Mouse (Mus musculus) megakaryocyte, embryonic 14.5 days (primary cell): Measurements from ENCODE around the gene Rlbp1. TPM values are rescaled to one million over a fixed set of nuclear protein-coding genes. Genes with fewer than 3 reads are reported as not detected.

ENCODE experiments used
- H3K27me3 ChIP-seq: replicated peaks from 2 replicates; pipeline ENCODE3; 2012; ENCODE audit warnings: inconsistent platforms
- H3K36me3 ChIP-seq: replicated peaks from 2 replicates; pipeline ENCODE3; 2012; ENCODE audit warnings: low read length, inconsistent platforms, mixed read lengths
- H3K4me1 ChIP-seq: 2 replicates; pipeline ENCODE4 v1.6.1; 2012; ENCODE audit warnings: inconsistent platforms
- H3K4me3 ChIP-seq: replicated peaks from 2 replicates; pipeline ENCODE3; 2012; ENCODE audit warnings: moderate library complexity, mild to moderate bottlenecking, inconsistent platforms
- H3K9me3 ChIP-seq: 2 replicates; pipeline ENCODE4 v1.6.1; 2012; ENCODE audit warnings: inconsistent platforms
- FLI1 ChIP-seq: IDR thresholded peaks from 2 replicates; pipeline ENCODE4 v1.6.1; 2012; ENCODE audit warnings: low read length, inconsistent platforms, mixed read lengths
- GATA1 ChIP-seq: IDR thresholded peaks from 3 replicates; pipeline ENCODE4 v1.6.1; 2012; ENCODE audit warnings: mixed read lengths, low read length, inconsistent platforms, borderline replicate concordance
- polyA plus RNA-seq: library from polyadenylated mRNA; stranded (reverse); fragments of >175 nt; gene quantifications from 2 replicates; pipeline ENCODE4 v1.2.3, GENCODE M21; 2012; ENCODE audit warnings: low replicate concordance; ENCODE audit not compliant: insufficient read depth

Gene Rlbp1
- polyA plus RNA-seq, 1 experiment: not detected

GRCm38 (mm10) chr7:79387991-79388390, 1.1 kb upstream of the Rlbp1 start:
- TF ChIP-seq FLI1 (no peak), GATA1 (no peak)
- H3K36me3 ChIP-seq: no peaks in the 10 kb centered on the region
- H3K4me3 ChIP-seq: no peak overlapping the region
- no peaks in the 10 kb centered on the region for H3K9me3 ChIP-seq
- peaks cover 34% of the 10 kb centered on the region for H3K27me3 ChIP-seq
- peaks cover 38% of the 10 kb centered on the region for H3K4me1 ChIP-seq

GRCm38 (mm10) chr7:79387140-79387539, 292 bp upstream of the Rlbp1 start:
- no peak overlapping the region for H3K4me3 ChIP-seq
- no peaks in the 10 kb centered on the region for H3K36me3 ChIP-seq
- no peak for TF ChIP-seq FLI1
- TF ChIP-seq GATA1: no peak
- H3K9me3 ChIP-seq: peaks cover 4% of the 10 kb centered on the region; the same call in 1 of the 2 replicates
- H3K4me1 ChIP-seq: peaks cover 29% of the 10 kb centered on the region
- peaks cover 38% of the 10 kb centered on the region for H3K27me3 ChIP-seq

DNA sequence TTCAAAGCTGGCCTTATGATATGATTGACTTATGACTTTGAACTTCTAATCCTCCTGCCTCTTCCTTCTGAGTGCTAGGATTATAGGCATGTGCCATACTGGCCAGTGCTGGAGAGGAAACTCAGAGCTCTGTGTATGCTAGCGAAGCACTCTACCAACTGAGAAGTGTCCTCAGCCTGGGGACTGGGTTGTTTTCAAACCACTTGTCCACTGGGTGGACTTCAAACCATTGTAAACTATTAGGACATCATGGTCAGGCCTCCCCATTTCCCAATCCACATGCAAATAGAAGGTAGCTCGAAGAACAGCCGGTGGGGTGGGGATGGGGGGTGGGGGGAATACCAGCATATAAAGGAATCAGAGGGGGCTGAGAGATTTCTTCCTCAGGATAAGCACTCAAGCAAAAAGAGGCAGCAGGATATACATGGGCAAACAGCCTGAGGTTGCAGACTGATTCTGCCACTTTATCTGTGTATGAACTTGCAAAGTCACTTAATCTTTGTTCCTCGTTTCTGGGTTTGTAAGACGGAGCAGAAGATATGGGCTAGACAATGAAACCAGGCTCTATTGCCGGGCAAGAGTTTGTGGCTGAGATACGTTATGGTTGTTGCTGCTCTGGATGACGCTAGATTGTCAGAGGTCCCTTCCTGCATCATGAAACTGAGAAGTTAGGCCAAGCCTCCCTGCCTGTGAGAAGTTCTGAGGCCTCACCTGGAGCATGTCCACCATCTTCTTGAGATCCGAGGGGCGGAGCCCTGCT, 10.2 kb downstream of the Rlbp1 start:
- Histone ChIP-seq H3K36me3 (no peaks in the 10 kb centered on the region), H3K4me1 (peaks cover 53% of the 10 kb centered on the region), H3K27me3 (peaks cover 56% of the 10 kb centered on the region), H3K4me3 (no peak overlapping the region), H3K9me3 (no peaks in the 10 kb centered on the region)
- TF ChIP-seq FLI1 (no peak), GATA1 (no peak)

DNA sequence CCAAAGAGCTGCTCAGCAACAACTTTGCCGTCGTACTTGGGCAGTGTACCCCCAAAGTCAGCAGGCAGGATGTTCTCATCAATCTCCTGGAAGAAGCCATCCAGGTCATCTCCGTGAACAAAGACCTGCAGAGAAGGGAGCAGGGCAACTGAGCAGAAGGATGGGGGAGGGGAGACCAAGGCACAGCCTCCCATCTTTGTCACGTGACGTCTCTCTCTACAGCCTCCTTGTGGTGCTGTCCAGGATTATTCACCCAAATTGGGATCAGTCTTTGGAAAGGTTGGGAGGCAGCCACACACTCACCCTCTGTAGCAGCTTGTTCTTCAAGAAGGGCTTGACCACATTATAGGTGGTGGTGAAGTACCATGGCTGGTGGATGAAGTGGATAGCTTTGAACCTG, 11.3 kb downstream of the Rlbp1 start:
- TF ChIP-seq FLI1 (no peak), GATA1 (no peak)
- peaks cover 47% of the 10 kb centered on the region for H3K27me3 ChIP-seq
- no peaks in the 10 kb centered on the region for H3K9me3 ChIP-seq
- no peaks in the 10 kb centered on the region for H3K36me3 ChIP-seq
- H3K4me3 ChIP-seq: no peak overlapping the region
- H3K4me1 ChIP-seq: peaks cover 60% of the 10 kb centered on the region

- Histone ChIP-seq H3K27me3 (peaks cover 34% of the 10 kb centered on the region), H3K4me3 (no peak overlapping the region), H3K9me3 (no peaks in the 10 kb centered on the region), H3K4me1 (peaks cover 63% of the 10 kb centered on the region), H3K36me3 (no peaks in the 10 kb centered on the region)
- TF ChIP-seq FLI1 (no peak), GATA1 (no peak)
These were observed 12.8 kb downstream of the Rlbp1 start for GRCm38 (mm10) chr7:79374017-79374416.

GRCm38 (mm10) chr7:79371321-79371879, 15.4 kb downstream of the Rlbp1 start:
- Histone ChIP-seq H3K4me3 (peak overlapping the region; percentile 83), H3K9me3 (no peaks in the 10 kb centered on the region), H3K4me1 (peaks cover 70% of the 10 kb centered on the region), H3K27me3 (peaks cover 19% of the 10 kb centered on the region), H3K36me3 (peaks cover 8% of the 10 kb centered on the region)
- TF ChIP-seq FLI1 (no peak), GATA1 (no peak)

DNA sequence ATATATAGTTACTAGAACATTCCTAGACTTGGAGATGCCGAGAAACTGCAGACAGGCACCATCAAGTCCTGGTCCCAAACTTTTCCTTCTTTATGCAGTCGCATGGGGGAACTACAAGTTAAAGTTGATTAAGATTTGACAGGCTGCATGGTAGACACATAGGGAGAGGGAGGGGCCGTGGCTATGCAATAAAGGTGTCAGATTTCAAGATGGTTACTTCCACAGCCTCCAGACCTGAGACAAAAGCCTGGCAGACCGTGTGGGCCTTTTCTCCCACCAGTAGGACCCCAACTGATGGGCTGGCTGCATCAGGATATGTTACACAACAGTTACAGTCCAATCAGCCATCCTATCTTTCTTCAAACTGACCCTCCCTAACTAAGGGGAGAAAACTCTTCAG, 17.4 kb downstream of the Rlbp1 start:
- TF ChIP-seq FLI1 (no peak), GATA1 (no peak)
- Histone ChIP-seq H3K4me3 (no peak overlapping the region), H3K36me3 (peaks cover 27% of the 10 kb centered on the region), H3K9me3 (no peaks in the 10 kb centered on the region), H3K27me3 (peaks cover 5% of the 10 kb centered on the region), H3K4me1 (peaks cover 76% of the 10 kb centered on the region)

DNA sequence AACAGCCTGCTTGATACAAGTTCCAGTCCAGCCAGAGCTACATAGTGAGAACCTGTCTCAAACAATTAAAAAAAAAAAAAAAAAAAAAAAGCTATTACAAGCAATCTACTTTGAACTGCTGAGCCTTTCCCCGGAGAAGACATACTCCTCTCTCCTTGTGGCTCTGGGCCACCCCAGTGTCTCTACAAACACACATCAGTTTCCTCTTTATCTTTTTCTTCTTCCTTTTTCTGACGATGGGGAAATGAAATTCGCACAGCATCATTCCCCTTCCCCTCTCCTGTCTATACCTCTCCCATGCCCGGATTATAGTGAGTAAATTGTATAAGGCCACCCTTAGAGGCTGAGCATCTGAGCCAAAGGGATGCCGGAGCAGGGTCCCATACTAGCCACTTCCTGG, 18.2 kb downstream of the Rlbp1 start:
- peaks cover 4% of the 10 kb centered on the region for H3K27me3 ChIP-seq
- TF ChIP-seq FLI1 (no peak), GATA1 (no peak)

GRCm38 (mm10) chr7:79363370-79364043, 23.3 kb downstream of the Rlbp1 start:
- peak; percentile 64; the same call in 1 of the 2 replicates for TF ChIP-seq FLI1
- TF ChIP-seq GATA1: peak; percentile 68; the same call in 1 of the 3 replicates
- peaks cover 85% of the 10 kb centered on the region for H3K36me3 ChIP-seq

More for the DNA sequence above, 18.2 kb downstream of the Rlbp1 start:
- Histone ChIP-seq H3K9me3 (no peaks in the 10 kb centered on the region), H3K4me1 (peaks cover 82% of the 10 kb centered on the region), H3K36me3 (peaks cover 34% of the 10 kb centered on the region), H3K4me3 (no peak overlapping the region)

DNA sequence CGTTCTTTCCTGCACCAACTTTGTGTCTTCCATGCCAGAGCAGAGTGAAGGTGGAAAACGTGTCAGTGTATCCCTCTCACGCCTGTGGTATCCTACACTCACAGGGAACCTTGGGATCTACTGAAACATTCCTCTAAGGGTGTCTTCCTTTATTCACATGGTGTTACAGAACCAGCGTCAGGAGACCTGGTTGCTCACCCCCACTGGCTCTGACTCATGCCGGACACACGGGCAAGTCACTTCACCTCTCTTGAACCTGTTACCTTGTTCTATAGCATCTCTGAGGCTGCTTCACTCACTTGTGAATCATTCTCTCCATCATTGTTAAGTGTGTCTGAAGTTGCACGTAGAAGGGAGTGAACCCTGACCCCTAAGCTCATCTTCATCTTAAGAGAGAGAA, 24.0 kb downstream of the Rlbp1 start:
- H3K4me1 ChIP-seq: peaks cover 95% of the 10 kb centered on the region
- peak overlapping the region; percentile 69 for H3K4me3 ChIP-seq
- H3K36me3 ChIP-seq: peaks cover 92% of the 10 kb centered on the region
- no peaks in the 10 kb centered on the region for H3K9me3 ChIP-seq
- peaks cover 5% of the 10 kb centered on the region for H3K27me3 ChIP-seq
- no peak for TF ChIP-seq FLI1
- TF ChIP-seq GATA1: no peak

More at GRCm38 (mm10) chr7:79363370-79364043, 23.3 kb downstream of the Rlbp1 start:
- Histone ChIP-seq H3K4me1 (peaks cover 91% of the 10 kb centered on the region), H3K9me3 (no peaks in the 10 kb centered on the region), H3K4me3 (peak overlapping the region; percentile 69), H3K27me3 (peaks cover 5% of the 10 kb centered on the region)

- Histone ChIP-seq H3K4me1 (peaks cover 95% of the 10 kb centered on the region), H3K4me3 (peak overlapping the region; percentile 34), H3K27me3 (peaks cover 5% of the 10 kb centered on the region), H3K9me3 (no peaks in the 10 kb centered on the region), H3K36me3 (peaks cover 94% of the 10 kb centered on the region)
- no peak for TF ChIP-seq FLI1
- no peak for TF ChIP-seq GATA1
These were observed 24.6 kb downstream of the Rlbp1 start for GRCm38 (mm10) chr7:79362208-79362607.
